Mouse (Mus musculus): ENCODE data around the gene Rnf180.

Gene Rnf180

GRCm38 (mm10) chr13:105250767-105251166, 43.8 kb downstream of the Rnf180 start:
- DNase-seq (ENCODE audit: low read depth, low spot score) = no peak

- DNase-seq (ENCODE audit: low read depth, low spot score) = no peak
These were observed 44.4 kb downstream of the Rnf180 start for GRCm38 (mm10) chr13:105250264-105250663.

GRCm38 (mm10) chr13:105249599-105249998, 45.0 kb downstream of the Rnf180 start:
- peak; percentile 7 for DNase-seq (ENCODE audit: low read depth, low spot score)

GRCm38 (mm10) chr13:105247691-105248090, 46.9 kb downstream of the Rnf180 start:
- no peak for DNase-seq (ENCODE audit: low read depth, low spot score)

GRCm38 (mm10) chr13:105240810-105241209, 53.8 kb downstream of the Rnf180 start:
- no peak for DNase-seq (ENCODE audit: low read depth, low spot score)

- peak; percentile 9 for DNase-seq (ENCODE audit: low read depth, low spot score)
These were observed 67.5 kb downstream of the Rnf180 start for GRCm38 (mm10) chr13:105227126-105227525.

- DNase-seq (ENCODE audit: low read depth, low spot score) = no peak
These were observed 70.6 kb downstream of the Rnf180 start for GRCm38 (mm10) chr13:105224048-105224447.

- DNase-seq (ENCODE audit: low read depth, low spot score) = peak; percentile 52
These were observed 71.5 kb downstream of the Rnf180 start for GRCm38 (mm10) chr13:105223147-105223546.

GRCm38 (mm10) chr13:105222016-105222725, 72.4 kb downstream of the Rnf180 start:
- no peak for DNase-seq (ENCODE audit: low read depth, low spot score)

- DNase-seq (ENCODE audit: low read depth, low spot score) = no peak
These were observed 83.9 kb downstream of the Rnf180 start for GRCm38 (mm10) chr13:105210746-105211145.

GRCm38 (mm10) chr13:105203851-105204250, 90.8 kb downstream of the Rnf180 start:
- no peak for DNase-seq (ENCODE audit: low read depth, low spot score)

- DNase-seq (ENCODE audit: low read depth, low spot score) = no peak
These were observed 96.0 kb downstream of the Rnf180 start for GRCm38 (mm10) chr13:105198658-105199057.

- DNase-seq (ENCODE audit: low read depth, low spot score) = no peak
These were observed 96.6 kb downstream of the Rnf180 start for GRCm38 (mm10) chr13:105198028-105198427.

- DNase-seq (ENCODE audit: low read depth, low spot score) = no peak
These were observed 101.0 kb downstream of the Rnf180 start for GRCm38 (mm10) chr13:105193583-105193982.

- no peak for DNase-seq (ENCODE audit: low read depth, low spot score)
These were observed 105.9 kb downstream of the Rnf180 start for GRCm38 (mm10) chr13:105188730-105189129.

GRCm38 (mm10) chr13:105180781-105181180, 113.8 kb downstream of the Rnf180 start:
- no peak for DNase-seq (ENCODE audit: low read depth, low spot score)

- DNase-seq (ENCODE audit: low read depth, low spot score) = no peak
These were observed 129.2 kb downstream of the Rnf180 start for GRCm38 (mm10) chr13:105165441-105165840.

- DNase-seq (ENCODE audit: low read depth, low spot score) = peak; percentile 52
These were observed 140.7 kb downstream of the Rnf180 start for GRCm38 (mm10) chr13:105153955-105154354.

- no peak for DNase-seq (ENCODE audit: low read depth, low spot score)
These were observed 144.6 kb downstream of the Rnf180 start for GRCm38 (mm10) chr13:105150006-105150405.

- DNase-seq (ENCODE audit: low read depth, low spot score) = no peak
These were observed 146.7 kb downstream of the Rnf180 start for GRCm38 (mm10) chr13:105147795-105148418.

- DNase-seq (ENCODE audit: low read depth, low spot score) = no peak
These were observed 147.8 kb downstream of the Rnf180 start for GRCm38 (mm10) chr13:105146827-105147226.

GRCm38 (mm10) chr13:105139881-105140280, 154.7 kb downstream of the Rnf180 start:
- no peak for DNase-seq (ENCODE audit: low read depth, low spot score)

GRCm38 (mm10) chr13:105134397-105134796, 160.2 kb downstream of the Rnf180 start:
- no peak for DNase-seq (ENCODE audit: low read depth, low spot score)
